Mouse (Mus musculus) A20 (cell line): ENCODE measurements around the gene Ddrgk1.

Experiments
- DNase-seq: peaks from one replicate; pipeline ENCODE4 v3.0.0-alpha.2; 2011; ENCODE audit warnings: low read depth, low spot score

The Ddrgk1 gene

DNA sequence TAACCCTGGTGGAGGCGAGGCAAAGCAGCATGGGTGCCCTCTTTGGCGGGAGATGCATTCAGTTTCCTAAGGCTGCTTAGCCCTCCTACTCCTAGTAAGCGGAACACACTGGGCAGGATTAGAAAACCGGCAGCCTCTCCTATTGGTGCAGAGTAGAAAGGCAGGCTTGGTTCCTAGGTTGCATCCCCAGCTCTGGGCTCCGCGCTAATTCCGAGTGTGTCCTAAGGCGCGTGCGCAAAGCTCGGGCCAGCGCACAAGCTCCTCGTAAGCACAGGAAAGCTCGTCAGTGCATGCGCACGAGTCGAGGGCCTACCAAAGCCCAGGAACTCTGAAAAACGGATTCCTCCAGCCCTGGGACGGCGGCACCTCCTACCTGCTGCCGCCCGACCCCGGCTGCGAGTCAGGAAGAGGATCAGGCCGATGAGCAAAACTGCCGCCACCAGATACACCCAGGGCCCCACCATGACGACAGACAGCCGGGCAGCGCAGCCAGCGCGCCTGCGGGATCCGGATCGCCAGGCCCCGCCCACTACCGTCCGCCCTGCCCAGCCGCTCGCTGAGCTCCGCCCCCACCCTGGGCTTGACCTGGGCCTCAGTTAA is at the start of gene Ddrgk1:
Gene Ddrgk1 (minus strand): TSS at position 558 of the 600 bp plus-strand sequence.
- DNase-seq: peak; percentile 97

DNA sequence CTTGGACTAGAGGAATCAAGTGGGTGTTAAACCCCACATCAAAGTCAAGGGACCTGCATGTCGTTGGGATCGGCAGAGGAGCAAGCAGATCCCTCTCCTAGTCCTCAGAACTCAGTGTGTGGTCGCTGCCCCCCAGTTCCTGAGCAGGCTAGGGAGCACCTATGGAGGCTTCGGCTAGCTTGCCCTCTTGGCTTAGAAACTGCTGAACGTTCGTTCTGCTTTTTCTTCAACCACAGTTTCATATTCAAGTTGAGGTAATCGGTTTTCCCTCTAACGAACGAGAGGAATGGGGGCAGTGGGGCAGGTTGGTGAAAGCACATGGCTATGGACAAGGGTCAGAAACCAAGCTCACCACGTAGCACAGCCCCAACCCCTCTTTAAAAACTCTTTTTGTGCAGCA is 42.6 kb upstream of the Ddrgk1 start:
- DNase-seq: peak; percentile 38

- no peak for DNase-seq
Measured at GRCm38 (mm10) chr2:130706602-130707001, 42.1 kb upstream of the Ddrgk1 start.

DNA sequence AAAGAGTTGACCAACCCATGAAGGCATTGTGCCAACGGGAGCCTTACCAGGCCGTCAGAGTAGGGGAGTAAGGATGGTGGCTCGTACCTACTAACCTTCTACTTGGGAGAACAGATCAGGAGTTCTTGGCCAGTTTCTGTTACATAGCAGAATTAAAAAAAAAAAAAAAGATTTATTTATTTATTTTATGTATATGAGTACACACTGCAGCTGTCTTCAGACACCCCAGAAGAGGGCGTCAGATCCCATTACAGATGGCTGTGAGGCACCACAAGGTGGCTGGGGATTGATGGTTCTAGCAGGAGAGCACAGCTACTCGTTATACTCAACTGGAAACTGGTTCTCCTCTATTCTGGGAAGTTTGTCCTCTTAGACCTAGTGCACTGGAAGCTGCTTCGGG is 40.7 kb upstream of the Ddrgk1 start:
- no peak for DNase-seq

- DNase-seq: no peak
Measured at GRCm38 (mm10) chr2:130704040-130705001, 39.9 kb upstream of the Ddrgk1 start.

DNA sequence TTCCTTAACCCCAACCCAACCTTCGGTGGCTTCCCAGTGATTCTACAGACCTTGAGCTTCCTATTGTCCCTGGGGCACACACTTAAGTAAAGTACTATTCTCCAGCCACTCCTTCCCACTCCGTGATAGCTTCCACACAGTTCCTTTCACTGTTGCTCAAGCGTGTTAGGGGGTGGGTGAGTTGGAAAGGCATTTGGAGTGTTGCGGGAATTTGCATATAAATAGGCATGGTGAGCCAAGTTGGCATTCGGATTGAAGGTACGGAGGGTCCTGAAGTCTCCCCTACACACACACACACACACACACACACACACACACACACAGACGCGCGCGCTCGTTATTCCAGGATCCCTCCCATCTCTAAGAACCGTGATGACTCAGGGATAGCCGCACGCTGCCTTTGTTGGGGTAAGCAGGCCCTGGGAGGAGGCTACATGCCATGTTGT is 33.4 kb upstream of the Ddrgk1 start:
- no peak for DNase-seq

DNA sequence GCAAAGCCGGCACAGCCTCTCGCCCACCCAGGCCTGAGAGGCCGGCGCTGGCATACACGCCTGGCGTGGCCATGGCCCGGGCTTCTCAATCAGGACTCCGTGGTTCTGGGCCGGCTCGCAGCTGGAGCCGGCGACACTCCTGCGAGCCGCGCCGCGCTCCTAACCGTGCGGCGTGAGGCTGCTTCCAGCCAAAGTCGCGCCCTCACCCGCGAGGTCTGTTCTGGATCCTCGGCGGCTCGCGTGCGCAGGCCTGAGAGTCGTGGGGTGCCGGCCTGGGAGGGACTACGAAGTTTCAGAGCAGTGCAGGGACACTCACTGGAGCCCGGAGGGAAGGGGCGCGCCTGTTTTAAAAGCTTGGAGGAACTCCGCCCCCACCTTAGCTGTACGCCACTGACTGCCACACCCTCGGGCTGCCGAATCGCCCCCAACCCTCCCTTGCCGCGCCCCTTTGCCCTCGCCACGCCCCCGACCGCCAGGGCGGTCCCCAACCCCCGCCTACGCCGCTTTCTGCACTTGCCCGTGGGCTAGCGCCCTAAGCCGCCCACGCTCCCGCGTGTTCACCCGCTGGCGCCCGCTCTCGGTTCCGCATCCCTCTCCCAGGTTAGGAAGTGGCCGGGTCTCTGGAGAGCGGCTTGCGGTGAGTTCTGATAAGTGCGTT is 32.8 kb upstream of the Ddrgk1 start, which contains the start of gene Slc4a11:
Gene Slc4a11 (minus strand): TSS at position 367 of the 658 bp plus-strand sequence.
- DNase-seq: peak; percentile 66

GRCm38 (mm10) chr2:130696700-130697152 is 32.3 kb upstream of the Ddrgk1 start:
- DNase-seq: no peak

GRCm38 (mm10) chr2:130693563-130693962 is 29.1 kb upstream of the Ddrgk1 start:
- DNase-seq: no peak

- DNase-seq: no peak
Measured at GRCm38 (mm10) chr2:130689011-130689410, 24.6 kb upstream of the Ddrgk1 start.

DNA sequence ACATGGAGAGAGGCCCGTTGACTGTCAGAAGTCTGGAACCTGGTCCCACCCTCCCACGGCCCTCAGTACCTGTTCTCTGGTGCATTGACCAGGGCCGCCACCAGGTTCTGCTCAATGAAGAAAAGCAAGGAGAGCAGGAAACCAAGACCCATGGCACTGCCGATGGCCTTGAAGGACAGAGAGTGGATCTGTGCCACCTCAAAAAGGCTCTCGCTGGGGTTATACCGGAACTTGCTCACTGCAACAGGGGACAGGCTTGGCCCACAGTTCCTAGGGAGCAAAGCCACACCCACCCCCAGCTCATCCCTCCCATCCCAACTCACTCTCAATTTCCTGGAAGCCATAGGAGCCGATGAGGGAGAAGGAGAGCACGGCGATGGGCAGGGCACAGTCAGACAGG is 21.0 kb upstream of the Ddrgk1 start:
- no peak for DNase-seq

DNA sequence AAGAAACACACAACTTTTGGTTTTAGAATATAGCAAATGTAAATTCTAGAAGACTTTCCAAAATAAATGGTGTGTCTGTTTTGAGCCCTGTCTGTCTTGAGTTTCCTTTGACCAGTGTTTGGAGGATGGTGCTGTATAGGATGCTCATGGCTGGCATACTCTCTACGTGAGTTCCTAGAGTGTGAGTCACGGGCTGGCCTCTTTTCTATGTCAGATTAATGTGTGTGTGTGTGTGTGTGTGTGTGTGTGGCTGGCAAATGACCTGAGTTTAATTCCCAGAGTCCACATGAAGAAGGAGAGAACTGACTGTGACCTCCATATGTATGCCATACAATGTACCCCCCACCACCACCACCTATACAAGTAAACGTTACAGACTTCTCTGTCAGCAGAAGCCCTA is 17.1 kb upstream of the Ddrgk1 start:
- DNase-seq: no peak

DNA sequence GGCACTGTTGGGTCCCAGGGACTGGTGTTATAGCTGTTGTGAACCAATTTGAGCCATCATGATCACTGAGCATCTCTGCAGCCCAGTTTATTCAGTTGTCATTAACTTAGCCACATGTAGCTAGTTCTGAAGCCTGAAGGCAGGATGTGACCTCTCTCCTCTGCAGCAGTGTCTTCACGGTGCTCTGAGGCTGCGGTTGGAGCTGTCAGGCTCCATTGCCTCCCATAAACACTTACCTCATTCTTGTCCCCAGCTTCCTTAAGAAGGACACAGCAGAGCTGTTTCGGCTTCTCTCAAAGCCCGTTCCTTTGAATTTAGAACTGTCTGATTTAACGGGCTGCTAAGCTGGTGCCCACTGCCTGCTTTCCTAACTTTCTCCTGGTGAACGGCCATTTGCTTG is 15.4 kb upstream of the Ddrgk1 start:
- DNase-seq: no peak

DNA sequence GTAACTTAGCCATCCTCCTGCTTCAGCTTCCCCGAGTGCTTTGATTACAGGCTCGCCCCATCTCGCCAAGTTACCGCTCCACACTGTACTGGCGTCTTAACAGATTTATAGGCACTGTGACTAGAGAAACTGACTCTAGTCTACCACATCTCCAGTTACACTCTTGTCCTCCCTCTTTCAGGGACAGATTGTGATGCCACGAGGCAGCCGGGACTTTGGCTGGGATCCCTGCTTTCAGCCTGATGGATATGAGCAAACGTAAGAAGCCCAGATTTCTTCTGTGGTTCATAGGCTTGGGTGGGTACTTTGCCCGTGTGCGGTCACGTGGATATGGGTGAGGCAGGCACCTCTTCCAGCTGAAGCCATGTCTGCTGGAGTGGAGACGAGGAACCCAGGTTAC is 14.7 kb upstream of the Ddrgk1 start:
- no peak for DNase-seq

- no peak for DNase-seq
Measured at GRCm38 (mm10) chr2:130677211-130677610, 12.8 kb upstream of the Ddrgk1 start.

DNA sequence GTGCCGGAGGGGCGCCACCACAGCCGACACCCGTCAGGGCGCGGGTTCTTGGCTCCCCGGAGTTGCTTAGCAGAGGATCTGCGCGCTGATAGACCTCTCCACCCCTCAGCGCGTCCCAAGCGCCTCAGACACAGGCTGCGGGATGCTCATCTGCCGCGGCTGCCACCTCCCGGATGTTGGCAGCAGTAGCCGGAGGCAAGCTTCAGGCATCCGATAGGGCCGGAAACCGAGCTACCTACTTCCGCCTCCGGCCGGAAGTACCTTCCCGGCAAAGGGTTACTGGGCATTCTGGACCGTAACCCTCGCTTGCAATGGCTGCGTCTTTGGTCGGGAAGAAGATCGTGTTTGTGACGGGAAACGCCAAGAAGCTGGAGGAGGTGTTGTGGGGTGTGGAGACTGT is 3.1 kb upstream of the Ddrgk1 start, which contains the start of gene Itpa:
Gene Itpa (plus strand): TSS at position 52 of the 400 bp plus-strand sequence.
- DNase-seq: peak; percentile 95

DNA sequence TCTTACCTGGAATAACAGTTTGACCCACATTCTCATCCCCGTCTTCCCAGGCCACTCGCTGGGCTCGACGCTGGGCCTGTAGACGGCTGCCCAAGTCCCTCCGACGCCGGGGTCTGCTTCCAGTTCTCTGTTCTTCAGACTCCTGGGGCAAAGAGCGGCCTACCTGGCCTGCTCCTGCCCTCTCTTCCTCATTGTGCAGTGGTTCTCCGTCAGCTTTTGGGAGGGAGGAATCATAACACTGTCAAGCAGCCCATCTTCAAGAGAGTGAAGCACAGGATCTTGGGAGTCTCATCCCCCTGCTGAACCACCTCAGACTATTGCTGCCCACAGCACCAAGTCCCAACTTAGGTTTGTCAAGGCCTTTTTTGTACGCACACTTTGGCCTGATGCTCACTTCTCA is 1.1 kb downstream of the Ddrgk1 start:
- DNase-seq: no peak

DNA sequence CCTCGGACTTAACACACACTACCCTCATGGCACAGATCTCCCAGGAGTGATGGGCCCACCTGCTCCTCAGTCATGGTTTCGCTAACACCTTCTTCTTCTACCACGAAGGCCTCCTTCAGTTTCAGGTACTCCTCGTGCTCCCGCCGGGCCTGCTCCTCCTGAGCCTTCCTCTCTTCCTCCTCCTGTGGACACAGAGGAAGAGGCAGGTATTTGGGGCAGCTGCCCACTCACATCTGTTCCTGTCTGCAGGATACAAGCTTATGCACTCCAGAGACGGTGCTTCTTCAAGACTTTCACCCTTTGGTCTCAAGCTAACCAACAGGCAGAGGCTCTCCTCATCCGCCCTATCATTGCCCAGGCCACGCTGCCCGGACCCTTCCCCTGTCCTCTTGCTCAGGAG is 5.9 kb downstream of the Ddrgk1 start:
- no peak for DNase-seq

- no peak for DNase-seq
Measured at GRCm38 (mm10) chr2:130657541-130657940, 6.9 kb downstream of the Ddrgk1 start.

GRCm38 (mm10) chr2:130656536-130656935 is 7.9 kb downstream of the Ddrgk1 start:
- no peak for DNase-seq

- no peak for DNase-seq
Measured at GRCm38 (mm10) chr2:130655660-130656339, 8.7 kb downstream of the Ddrgk1 start.
